Mouse (Mus musculus): ENCODE measurements around the gene Hoxb8.

- TF ChIP-seq CTCF (IDR thresholded peaks at IDR 0.05; ENCODE audit: low read depth): no peak
- no peak for TF ChIP-seq EP300 (optimal IDR thresholded peaks at IDR 0.05)
Observed at GRCm38 (mm10) chr11:96297428-96297827, 15.7 kb downstream of the Hoxb8 start.
